In genomic region chr7:65470214-65470613, GRCm38 (mm10) we compare ENCODE assay signal across 11 mouse cellular contexts. TPM values are rescaled to one million over a fixed set of nuclear protein-coding genes. Genes with fewer than 3 reads are reported as not detected.
DNase-seq lines count a peak whose midpoint lies in the region; ATAC-seq and TF ChIP-seq lines count a peak whose summit lies in the region.
"Had no signal": no experiment of that assay in that cellular context is flagged by ENCODE, and none has a peak within 500 bp of the region (broad histone marks: within the 10 kb centered on the region; RNA-seq: fewer than 3 reads in every experiment).

No protein-coding gene starts in this region.

- H3K36me3 ChIP-seq in hindbrain, embryonic 16.5 days (ENCODE audit: control insufficient read depth, insufficient read depth, low read length), result no peaks in the 10 kb centered on the region
- no peaks in the 10 kb centered on the region for H3K36me3 ChIP-seq in hindbrain, embryonic 13.5 days
- no peaks in the 10 kb centered on the region for H3K36me3 ChIP-seq in limb, embryonic 12.5 days
- no peaks in the 10 kb centered on the region for H3K36me3 ChIP-seq in small intestine, adult 2 months (ENCODE audit: control insufficient read depth, insufficient read depth, low read length)
- H3K36me3 ChIP-seq: forebrain, embryonic 15.5 days had no signal

- TF ChIP-seq CTCF in small intestine, adult 2 months (IDR thresholded peaks at IDR 0.05; ENCODE audit: extremely low read depth, insufficient read length, insufficient replicate concordance, low read depth, low read length), result no peak

- 37% methylated on average over 8 of the region's 8 CpGs for WGBS in hindbrain, embryonic 16.5 days
- WGBS in hindbrain, embryonic 13.5 days, result 31% methylated on average over 8 of the region's 8 CpGs
- 24% methylated on average over 8 of the region's 8 CpGs for WGBS in limb, embryonic 12.5 days
- 17% methylated on average over 8 of the region's 8 CpGs for WGBS in small intestine, adult 2 months

- H3K9me3 ChIP-seq in hindbrain, embryonic 16.5 days (ENCODE audit: control insufficient read depth, low read length), result no peaks in the 10 kb centered on the region
- H3K9me3 ChIP-seq in hindbrain, embryonic 13.5 days, result no peaks in the 10 kb centered on the region
- H3K9me3 ChIP-seq in limb, embryonic 12.5 days, result no peaks in the 10 kb centered on the region
- H3K9me3 ChIP-seq: forebrain, embryonic 15.5 days had no signal

- no peak overlapping the region for H3K4me2 ChIP-seq in hindbrain, embryonic 16.5 days (ENCODE audit: low read length)
- no peak overlapping the region for H3K4me2 ChIP-seq in hindbrain, embryonic 13.5 days
- 0 out of 2 replicates have a peak overlapping the region, but pooled peaks have one; percentile 7 for H3K4me2 ChIP-seq in limb, embryonic 12.5 days
- H3K4me2 ChIP-seq: forebrain, embryonic 15.5 days; midbrain, embryonic 11.5 days had no signal

- TF ChIP-seq POLR2A in small intestine, adult 2 months (IDR thresholded peaks at IDR 0.05; ENCODE audit: low read depth, low read length), result no peak

- H3K27me3 ChIP-seq in hindbrain, embryonic 16.5 days (replicated peaks; ENCODE audit: control insufficient read depth, insufficient read depth, low read length), result no peaks in the 10 kb centered on the region
- H3K27me3 ChIP-seq in hindbrain, embryonic 13.5 days, result no peaks in the 10 kb centered on the region
- H3K27me3 ChIP-seq in limb, embryonic 12.5 days, result no peaks in the 10 kb centered on the region
- H3K27me3 ChIP-seq in small intestine, adult 2 months (ENCODE audit: control insufficient read depth, insufficient read depth, low read length), result no peaks in the 10 kb centered on the region
- H3K27me3 ChIP-seq: forebrain, embryonic 15.5 days had no signal

- peaks cover 2% of the 10 kb centered on the region; the same call in 1 of the 2 replicates for H3K4me1 ChIP-seq in hindbrain, embryonic 16.5 days (ENCODE audit: control insufficient read depth, insufficient read depth, low read depth, low read length)
- H3K4me1 ChIP-seq in hindbrain, embryonic 13.5 days (replicated peaks), result peaks cover 13% of the 10 kb centered on the region
- peaks cover 12% of the 10 kb centered on the region for H3K4me1 ChIP-seq in limb, embryonic 12.5 days (replicated peaks)
- H3K4me1 ChIP-seq in small intestine, adult 2 months (ENCODE audit: control insufficient read depth, insufficient read depth, insufficient read length, low read length), result peaks cover 25% of the 10 kb centered on the region

- H3K4me3 ChIP-seq in hindbrain, embryonic 16.5 days (ENCODE audit: low read length), result no peak overlapping the region
- no peak overlapping the region for H3K4me3 ChIP-seq in hindbrain, embryonic 13.5 days
- no peak overlapping the region for H3K4me3 ChIP-seq in limb, embryonic 12.5 days (replicated peaks)
- no peak overlapping the region for H3K4me3 ChIP-seq in small intestine, adult 2 months (ENCODE audit: low read depth, low read length)
- H3K4me3 ChIP-seq: forebrain, embryonic 15.5 days had no signal

- peak overlapping the region; percentile 20; the same call in 1 of the 2 replicates for H3K27ac ChIP-seq in hindbrain, embryonic 16.5 days (ENCODE audit: low read depth, low read length)
- H3K27ac ChIP-seq in hindbrain, embryonic 13.5 days, result no peak overlapping the region
- H3K27ac ChIP-seq in limb, embryonic 12.5 days, result 0 out of 2 replicates have a peak overlapping the region, but pooled peaks have one; percentile 2
- H3K27ac ChIP-seq in small intestine, adult 2 months (ENCODE audit: insufficient read depth, low read depth, low read length), result peak overlapping the region; percentile 92
- H3K27ac ChIP-seq: forebrain, embryonic 15.5 days had no signal

- peak; percentile 54 for DNase-seq in fibroblast of lung, adult 2 months (ENCODE audit: low read depth)
- no peak for DNase-seq in embryo, embryonic 9.5 days (ENCODE audit: extremely low spot score)
- DNase-seq in spleen, adult 18-20 months, result no peak
- no peak for DNase-seq in thymus, adult 18-20 months
- DNase-seq: cerebellum, adult 9-11 months had no signal

- no peak for ATAC-seq in hindbrain, embryonic 16.5 days
- ATAC-seq in hindbrain, embryonic 13.5 days (ENCODE audit: low FRiP score), result no peak
- ATAC-seq in limb, embryonic 12.5 days (ENCODE audit: insufficient number of reproducible peaks, insufficient read depth, low FRiP score, low TSS enrichment, low read depth), result no peak
- ATAC-seq: forebrain, embryonic 15.5 days had no signal

- H3K9ac ChIP-seq in hindbrain, embryonic 16.5 days (ENCODE audit: low read depth, low read length), result no peak overlapping the region
- H3K9ac ChIP-seq in hindbrain, embryonic 13.5 days, result no peak overlapping the region
- no peak overlapping the region for H3K9ac ChIP-seq in limb, embryonic 12.5 days (replicated peaks)
- H3K9ac ChIP-seq: forebrain, embryonic 15.5 days had no signal

RNA-seq across cellular contexts. Expression of gene Tjp1, which starts 57.4 kb away (rescaled TPM):
- polyA plus RNA-seq in hindbrain, embryonic 16.5 days (2015; fragmentation: Nextera tagmentation; extraction: Ambion mirVana), result 24.5 and 29.1 TPM in 2 replicates
- polyA plus RNA-seq in hindbrain, embryonic 13.5 days (2015; fragmentation: Nextera tagmentation; extraction: Ambion mirVana), result 26.1 and 29.4 TPM in 2 replicates
- 25.6 and 29.1 TPM in 2 replicates for polyA plus RNA-seq in limb, embryonic 12.5 days (2016; fragmentation: Nextera tagmentation; extraction: Ambion mirVana)
- 4.6 and 13.2 TPM in 2 replicates for polyA plus RNA-seq in small intestine, adult 2 months (2012; rRNA removed)
